8 mouse cellular contexts compared by ENCODE assay signal in genomic region chr6:30546571-30547273, GRCm38 (mm10). TPM values are rescaled to one million over a fixed set of nuclear protein-coding genes. Genes with fewer than 3 reads are reported as not detected.
DNase-seq lines count a peak whose midpoint lies in the region; ATAC-seq and TF ChIP-seq lines count a peak whose summit lies in the region.

No protein-coding gene starts in this region.

- no peak for TF ChIP-seq CTCF in kidney, postnatal 0 days (IDR thresholded peaks at IDR 0.05; ENCODE audit: low read depth)
- no peak for TF ChIP-seq CTCF in cortical plate, adult 2 months (IDR thresholded peaks at IDR 0.05; ENCODE audit: extremely low read depth, insufficient read depth, low read length)

- ATAC-seq in kidney, postnatal 0 days (replicated peaks; ENCODE audit: low FRiP score, low read depth): peak; percentile 71; the same call in 1 of the 2 replicates
- no peak; the same call in 1 of the 2 replicates for ATAC-seq in lung, embryonic 15.5 days (ENCODE audit: borderline replicate concordance, extremely low read depth, low FRiP score, low TSS enrichment)
- ATAC-seq in neural tube, embryonic 14.5 days (ENCODE audit: low read depth): peak; percentile 70
- no peak for ATAC-seq in erythroblast, adult 5-6 weeks (replicated peaks; ENCODE audit: low FRiP score, poor library complexity, severe bottlenecking)

- H3K27me3 ChIP-seq in kidney, postnatal 0 days (ENCODE audit: insufficient read depth, low read length): no peaks in the 10 kb centered on the region
- H3K27me3 ChIP-seq in hindbrain, embryonic 10.5 days (ENCODE audit: insufficient read depth, poor library complexity, severe bottlenecking): no peaks in the 10 kb centered on the region
- H3K27me3 ChIP-seq in lung, embryonic 15.5 days: no peaks in the 10 kb centered on the region
- no peaks in the 10 kb centered on the region for H3K27me3 ChIP-seq in neural tube, embryonic 14.5 days (ENCODE audit: control insufficient read depth, insufficient read depth, low read length)

- H3K4me3 ChIP-seq in kidney, postnatal 0 days (replicated peaks; ENCODE audit: low read depth, low read length): peak overlapping the region; percentile 16; the same call in 1 of the 2 replicates
- no peak overlapping the region for H3K4me3 ChIP-seq in cortical plate, adult 2 months (ENCODE audit: insufficient read depth, low read length)
- H3K4me3 ChIP-seq in hindbrain, embryonic 10.5 days: peak overlapping the region; percentile 39
- peak overlapping the region; percentile 30 for H3K4me3 ChIP-seq in lung, embryonic 15.5 days
- peak overlapping the region; percentile 2; the same call in 1 of the 2 replicates for H3K4me3 ChIP-seq in neural tube, embryonic 14.5 days (ENCODE audit: low read depth, low read length)

- H3K4me2 ChIP-seq in kidney, postnatal 0 days (ENCODE audit: low read length): peak overlapping the region; percentile 54
- H3K4me2 ChIP-seq in lung, embryonic 15.5 days: peak overlapping the region; percentile 59
- peak overlapping the region; percentile 42 for H3K4me2 ChIP-seq in neural tube, embryonic 14.5 days (ENCODE audit: low read depth, low read length)

- TF ChIP-seq POLR2A in cortical plate, adult 2 months (IDR thresholded peaks at IDR 0.05; ENCODE audit: extremely low read depth, insufficient read depth, low read length): no peak

- H3K27ac ChIP-seq in kidney, postnatal 0 days: peak overlapping the region; percentile 87
- H3K27ac ChIP-seq in cortical plate, adult 2 months (ENCODE audit: insufficient read depth, low read length): peak overlapping the region; percentile 89
- H3K27ac ChIP-seq in hindbrain, embryonic 10.5 days: peak overlapping the region; percentile 95
- peak overlapping the region; percentile 81 for H3K27ac ChIP-seq in lung, embryonic 15.5 days
- H3K27ac ChIP-seq in neural tube, embryonic 14.5 days (ENCODE audit: low read depth, low read length): peak overlapping the region; percentile 84

- no peaks in the 10 kb centered on the region for H3K9me3 ChIP-seq in kidney, postnatal 0 days (replicated peaks; ENCODE audit: low read length)
- H3K9me3 ChIP-seq in hindbrain, embryonic 10.5 days: no peaks in the 10 kb centered on the region
- H3K9me3 ChIP-seq in lung, embryonic 15.5 days: no peaks in the 10 kb centered on the region
- 0 out of 2 replicates have a peak, but pooled peaks cover 3% of the 10 kb centered on the region for H3K9me3 ChIP-seq in neural tube, embryonic 14.5 days (ENCODE audit: control insufficient read depth, low read length)

- peaks cover 21% of the 10 kb centered on the region for H3K4me1 ChIP-seq in kidney, postnatal 0 days (replicated peaks; ENCODE audit: insufficient read depth, low read length)
- H3K4me1 ChIP-seq in cortical plate, adult 2 months (ENCODE audit: control insufficient read depth, insufficient read depth, low read length): peaks cover 12% of the 10 kb centered on the region; the same call in 1 of the 2 replicates
- peaks cover 93% of the 10 kb centered on the region for H3K4me1 ChIP-seq in hindbrain, embryonic 10.5 days (replicated peaks)
- H3K4me1 ChIP-seq in lung, embryonic 15.5 days: peaks cover 36% of the 10 kb centered on the region
- H3K4me1 ChIP-seq in neural tube, embryonic 14.5 days (ENCODE audit: control insufficient read depth, insufficient read depth, low read length): peaks cover 19% of the 10 kb centered on the region

- WGBS in kidney, postnatal 0 days: 13% methylated on average over 17 of the region's 17 CpGs
- WGBS in hindbrain, embryonic 10.5 days: 9% methylated on average over 17 of the region's 17 CpGs
- 14% methylated on average over 17 of the region's 17 CpGs for WGBS in lung, embryonic 15.5 days
- 8% methylated on average over 17 of the region's 17 CpGs for WGBS in neural tube, embryonic 14.5 days

- peak; percentile 77 for DNase-seq in kidney, postnatal 0 days (ENCODE audit: low spot score)
- no peak for DNase-seq in kidney, adult 18-20 months
- peak; percentile 80 for DNase-seq in MN1 (ENCODE audit: low spot score)
- peak; percentile 77 for DNase-seq in hindbrain, embryonic 10.5 days (ENCODE audit: low spot score)

- peak overlapping the region; percentile 28 for H3K9ac ChIP-seq in kidney, postnatal 0 days (ENCODE audit: low read depth, low read length)
- peak overlapping the region; percentile 19; the same call in 1 of the 2 replicates for H3K9ac ChIP-seq in lung, embryonic 15.5 days
- H3K9ac ChIP-seq in neural tube, embryonic 14.5 days (replicated peaks; ENCODE audit: low read depth, low read length): peak overlapping the region; percentile 41

- H3K36me3 ChIP-seq in kidney, postnatal 0 days (ENCODE audit: insufficient read depth, low read length): no peaks in the 10 kb centered on the region
- no peaks in the 10 kb centered on the region for H3K36me3 ChIP-seq in hindbrain, embryonic 10.5 days
- no peaks in the 10 kb centered on the region for H3K36me3 ChIP-seq in lung, embryonic 15.5 days
- H3K36me3 ChIP-seq in neural tube, embryonic 14.5 days (ENCODE audit: control insufficient read depth, insufficient read depth, low read length): no peaks in the 10 kb centered on the region

RNA-seq across cellular contexts. Expression of gene Cpa2, which starts 5.3 kb away (rescaled TPM):
- polyA plus RNA-seq in kidney, postnatal 0 days (2015; fragmentation: Nextera tagmentation; extraction: Ambion mirVana): 11.5 and 12.4 TPM in 2 replicates
- 3.1 and 3.4 TPM in 2 replicates for polyA plus RNA-seq in cortical plate, adult 2 months (2012; rRNA removed)
- 19.6 and 20.0 TPM in 2 replicates for polyA plus RNA-seq in hindbrain, embryonic 10.5 days (2016; fragmentation: Nextera tagmentation; extraction: Ambion mirVana)
- 6.6 and 10.5 TPM in 2 replicates for polyA plus RNA-seq in lung, embryonic 15.5 days (2015; fragmentation: Nextera tagmentation; extraction: Ambion mirVana)
- polyA plus RNA-seq in neural tube, embryonic 14.5 days (2014; fragmentation: Nextera tagmentation; extraction: Ambion mirVana): 5.1 and 10.6 TPM in 2 replicates
- not detected in 2 replicates for total RNA-seq in erythroblast, adult 5-6 weeks (2015; ENCODE audit: low replicate concordance)
- not detected in 2 replicates for total RNA-seq in erythroblast, adult 5-6 weeks (2017; ENCODE audit: low replicate concordance)

RNA-seq across cellular contexts. Expression of gene Cpa4, which starts 21.4 kb away (rescaled TPM):
- 0.05 TPM in 1 of 2 replicates, not detected in the other for polyA plus RNA-seq in kidney, postnatal 0 days (2015; fragmentation: Nextera tagmentation; extraction: Ambion mirVana)
- 0.10 and 0.15 TPM in 2 replicates for polyA plus RNA-seq in cortical plate, adult 2 months (2012; rRNA removed)
- polyA plus RNA-seq in hindbrain, embryonic 10.5 days (2016; fragmentation: Nextera tagmentation; extraction: Ambion mirVana): 1.4 and 2.5 TPM in 2 replicates
- 0.13 and 0.15 TPM in 2 replicates for polyA plus RNA-seq in lung, embryonic 15.5 days (2015; fragmentation: Nextera tagmentation; extraction: Ambion mirVana)
- 0.71 and 0.90 TPM in 2 replicates for polyA plus RNA-seq in neural tube, embryonic 14.5 days (2014; fragmentation: Nextera tagmentation; extraction: Ambion mirVana)
- total RNA-seq in erythroblast, adult 5-6 weeks (2015; ENCODE audit: low replicate concordance): not detected in 2 replicates
- not detected in 2 replicates for total RNA-seq in erythroblast, adult 5-6 weeks (2017; ENCODE audit: low replicate concordance)

RNA-seq across cellular contexts. Expression of gene Ssmem1, which starts 37.1 kb away (rescaled TPM):
- polyA plus RNA-seq in kidney, postnatal 0 days (2015; fragmentation: Nextera tagmentation; extraction: Ambion mirVana): 0.19 and 0.30 TPM in 2 replicates
- 0.10 TPM in 1 of 2 replicates, not detected in the other for polyA plus RNA-seq in cortical plate, adult 2 months (2012; rRNA removed)
- 0.34 and 0.35 TPM in 2 replicates for polyA plus RNA-seq in hindbrain, embryonic 10.5 days (2016; fragmentation: Nextera tagmentation; extraction: Ambion mirVana)
- 0.12 TPM in 1 of 2 replicates, not detected in the other for polyA plus RNA-seq in lung, embryonic 15.5 days (2015; fragmentation: Nextera tagmentation; extraction: Ambion mirVana)
- polyA plus RNA-seq in neural tube, embryonic 14.5 days (2014; fragmentation: Nextera tagmentation; extraction: Ambion mirVana): 0.35 TPM in 1 of 2 replicates, not detected in the other
- not detected in 2 replicates for total RNA-seq in erythroblast, adult 5-6 weeks (2015; ENCODE audit: low replicate concordance)
- 1.3 TPM in 1 of 2 replicates, not detected in the other for total RNA-seq in erythroblast, adult 5-6 weeks (2017; ENCODE audit: low replicate concordance)

RNA-seq across cellular contexts. Expression of gene Tmem209, which starts 37.1 kb away (rescaled TPM):
- polyA plus RNA-seq in kidney, postnatal 0 days (2015; fragmentation: Nextera tagmentation; extraction: Ambion mirVana): 25.9 and 27.4 TPM in 2 replicates
- polyA plus RNA-seq in cortical plate, adult 2 months (2012; rRNA removed): 28.0 and 33.2 TPM in 2 replicates
- 38.3 and 40.3 TPM in 2 replicates for polyA plus RNA-seq in hindbrain, embryonic 10.5 days (2016; fragmentation: Nextera tagmentation; extraction: Ambion mirVana)
- polyA plus RNA-seq in lung, embryonic 15.5 days (2015; fragmentation: Nextera tagmentation; extraction: Ambion mirVana): 35.3 and 39.6 TPM in 2 replicates
- polyA plus RNA-seq in neural tube, embryonic 14.5 days (2014; fragmentation: Nextera tagmentation; extraction: Ambion mirVana): 28.9 and 30.9 TPM in 2 replicates
- 19.4 and 22.2 TPM in 2 replicates for total RNA-seq in erythroblast, adult 5-6 weeks (2015; ENCODE audit: low replicate concordance)
- 15.9 and 16.3 TPM in 2 replicates for total RNA-seq in erythroblast, adult 5-6 weeks (2017; ENCODE audit: low replicate concordance)

Comparison
In these comparisons a context has a peak if more than half of its experiments do, and no peak if none do; other contexts are left out.
1. ATAC-seq: peak in kidney, postnatal 0 days (single experiment) and neural tube, embryonic 14.5 days (single experiment); none in lung, embryonic 15.5 days (single experiment) and erythroblast, adult 5-6 weeks (single experiment).
2. Peak in every context shown above with its lines, with median percentiles within 50 percentile points of each other: H3K27ac ChIP-seq, H3K4me2 ChIP-seq and H3K9ac ChIP-seq.